Mouse (Mus musculus): ENCODE measurements at regions not wholly inside any gene's neighbourhood (a gene's known extent, or its start where the extent isn't known, plus 50 kb on each side); places are given as distances from the start of the nearest gene placed in this dataset.

- no peak for DNase-seq
These were observed 149.3 kb upstream of the Nr2f1 start for GRCm38 (mm10) chr13:78348830-78349229.

GRCm38 (mm10) chr13:78324443-78325206 is 125.1 kb upstream of the Nr2f1 start:
- no peak for DNase-seq

GRCm38 (mm10) chr13:78323183-78323582 is 123.6 kb upstream of the Nr2f1 start:
- no peak for DNase-seq

GRCm38 (mm10) chr13:78318434-78318833 is 118.9 kb upstream of the Nr2f1 start:
- no peak for DNase-seq

DNA sequence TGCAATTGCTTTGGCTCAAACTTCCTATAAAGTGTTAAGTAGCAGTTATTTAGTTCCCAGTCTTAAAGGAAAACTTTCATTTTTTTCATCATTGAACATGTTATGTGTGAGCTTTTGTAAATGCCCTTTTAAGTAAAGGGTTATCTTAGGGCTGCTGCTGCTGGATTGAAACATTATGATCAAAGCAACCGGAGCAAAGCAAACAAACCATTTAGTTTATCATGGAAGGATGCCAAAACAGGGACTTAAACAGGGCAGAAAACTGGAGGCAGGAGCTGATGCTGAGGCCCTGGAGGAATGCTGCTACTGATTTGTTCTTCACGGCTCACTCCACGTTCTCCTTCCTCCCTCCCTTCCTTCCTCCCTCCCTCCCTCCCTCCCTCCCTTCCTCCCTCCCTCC is 111.3 kb upstream of the Nr2f1 start:
- no peak for DNase-seq

Measured in liver (tissue).